Mouse (Mus musculus): ENCODE data around the gene Piezo1. TPM values are rescaled to one million over a fixed set of nuclear protein-coding genes. Genes with fewer than 3 reads are reported as not detected.

The Piezo1 gene
- polyA plus RNA-seq, 1 experiment from 2014 or later: 11.9 TPM

GRCm38 (mm10) chr8:122569996-122570395 is 18.9 kb upstream of the Piezo1 start:
- Histone ChIP-seq H3K4me2 (peak overlapping the region; percentile 84), H3K36me3 (peaks cover 60% of the 10 kb centered on the region), H3K9me3 (no peaks in the 10 kb centered on the region), H3K4me3 (replicated peaks) (0 out of 2 replicates have a peak overlapping the region, but pooled peaks have one; percentile 4), H3K4me1 (replicated peaks) (peaks cover 36% of the 10 kb centered on the region), H3K27me3 (no peaks in the 10 kb centered on the region), H3K9ac (replicated peaks) (no peak overlapping the region), H3K27ac (no peak overlapping the region)
- 97% methylated on average over 16 of the region's 16 CpGs for WGBS
- no peak for ATAC-seq (ENCODE audit: insufficient number of reproducible peaks, insufficient read depth, low FRiP score, low TSS enrichment, low read depth)

GRCm38 (mm10) chr8:122569329-122569728 is 18.2 kb upstream of the Piezo1 start:
- H3K4me1 ChIP-seq (replicated peaks): peaks cover 33% of the 10 kb centered on the region
- ATAC-seq (ENCODE audit: insufficient number of reproducible peaks, insufficient read depth, low FRiP score, low TSS enrichment, low read depth): no peak
- no peaks in the 10 kb centered on the region for H3K27me3 ChIP-seq
- H3K27ac ChIP-seq: peak overlapping the region; percentile 53
- peak overlapping the region; percentile 84 for H3K4me2 ChIP-seq
- H3K36me3 ChIP-seq: peaks cover 53% of the 10 kb centered on the region
- H3K9me3 ChIP-seq: no peaks in the 10 kb centered on the region
- H3K4me3 ChIP-seq (replicated peaks): peak overlapping the region; percentile 92
- H3K9ac ChIP-seq (replicated peaks): peak overlapping the region; percentile 93
- WGBS: 83% methylated on average over 9 of the region's 9 CpGs

DNA sequence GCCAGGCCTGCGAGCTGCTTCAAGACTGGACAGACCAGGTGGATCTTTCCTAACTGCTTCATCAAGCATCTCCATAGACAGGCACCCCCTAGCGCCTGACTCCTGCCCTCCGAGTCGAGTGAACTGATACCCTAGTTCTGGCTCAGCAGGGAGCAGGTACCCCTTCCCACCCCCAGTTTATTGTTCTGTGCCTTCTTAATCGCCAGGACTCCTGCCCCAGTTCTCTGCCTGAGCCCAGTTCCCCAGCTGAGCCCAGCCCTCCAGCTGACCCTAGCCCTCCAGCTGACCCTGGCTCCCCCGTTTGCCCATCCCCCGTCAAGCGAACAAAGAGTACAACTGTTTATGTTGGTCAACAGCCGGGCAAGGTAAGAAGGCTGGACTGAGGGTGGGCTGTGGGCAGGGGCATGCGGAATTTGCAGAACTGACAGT is 17.8 kb upstream of the Piezo1 start:
- Histone ChIP-seq H3K9ac (replicated peaks) (peak overlapping the region; percentile 93), H3K27ac (peak overlapping the region; percentile 53), H3K9me3 (no peaks in the 10 kb centered on the region), H3K36me3 (peaks cover 49% of the 10 kb centered on the region), H3K27me3 (no peaks in the 10 kb centered on the region), H3K4me2 (peak overlapping the region; percentile 84), H3K4me3 (replicated peaks) (peak overlapping the region; percentile 92), H3K4me1 (replicated peaks) (peaks cover 32% of the 10 kb centered on the region)
- no peak for ATAC-seq (ENCODE audit: insufficient number of reproducible peaks, insufficient read depth, low FRiP score, low TSS enrichment, low read depth)
- 9% methylated on average over 10 of the region's 10 CpGs for WGBS

DNA sequence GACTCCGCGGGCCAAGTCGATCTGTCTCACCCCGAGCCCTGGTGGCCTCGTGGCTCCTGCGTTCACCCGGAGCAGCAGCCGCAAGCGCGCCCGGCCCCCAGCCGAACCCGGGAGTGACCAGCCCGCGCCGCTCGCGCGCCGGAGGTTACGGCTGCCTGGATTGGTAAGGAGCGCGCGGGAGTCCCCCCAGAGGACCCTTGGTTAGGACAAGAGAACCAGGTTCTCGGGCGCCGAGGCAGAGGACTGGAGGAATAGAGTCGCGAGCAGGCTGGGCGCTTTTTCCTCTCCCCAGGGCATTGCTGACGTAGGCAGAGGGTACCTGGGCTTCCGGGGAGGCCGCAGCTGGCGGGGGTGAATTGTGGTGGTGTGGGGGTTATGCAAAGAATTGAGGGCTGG is 17.0 kb upstream of the Piezo1 start:
- ATAC-seq (ENCODE audit: insufficient number of reproducible peaks, insufficient read depth, low FRiP score, low TSS enrichment, low read depth): peak; percentile 46
- H3K9me3 ChIP-seq: no peaks in the 10 kb centered on the region
- WGBS: under 1% methylated on average over 34 of the region's 34 CpGs
- peak overlapping the region; percentile 84 for H3K4me2 ChIP-seq
- H3K4me1 ChIP-seq (replicated peaks): peaks cover 32% of the 10 kb centered on the region
- peak overlapping the region; percentile 93 for H3K9ac ChIP-seq (replicated peaks)
- no peaks in the 10 kb centered on the region for H3K27me3 ChIP-seq
- peaks cover 42% of the 10 kb centered on the region for H3K36me3 ChIP-seq
- H3K4me3 ChIP-seq (replicated peaks): peak overlapping the region; percentile 92
- peak overlapping the region; percentile 95 for H3K27ac ChIP-seq

DNA sequence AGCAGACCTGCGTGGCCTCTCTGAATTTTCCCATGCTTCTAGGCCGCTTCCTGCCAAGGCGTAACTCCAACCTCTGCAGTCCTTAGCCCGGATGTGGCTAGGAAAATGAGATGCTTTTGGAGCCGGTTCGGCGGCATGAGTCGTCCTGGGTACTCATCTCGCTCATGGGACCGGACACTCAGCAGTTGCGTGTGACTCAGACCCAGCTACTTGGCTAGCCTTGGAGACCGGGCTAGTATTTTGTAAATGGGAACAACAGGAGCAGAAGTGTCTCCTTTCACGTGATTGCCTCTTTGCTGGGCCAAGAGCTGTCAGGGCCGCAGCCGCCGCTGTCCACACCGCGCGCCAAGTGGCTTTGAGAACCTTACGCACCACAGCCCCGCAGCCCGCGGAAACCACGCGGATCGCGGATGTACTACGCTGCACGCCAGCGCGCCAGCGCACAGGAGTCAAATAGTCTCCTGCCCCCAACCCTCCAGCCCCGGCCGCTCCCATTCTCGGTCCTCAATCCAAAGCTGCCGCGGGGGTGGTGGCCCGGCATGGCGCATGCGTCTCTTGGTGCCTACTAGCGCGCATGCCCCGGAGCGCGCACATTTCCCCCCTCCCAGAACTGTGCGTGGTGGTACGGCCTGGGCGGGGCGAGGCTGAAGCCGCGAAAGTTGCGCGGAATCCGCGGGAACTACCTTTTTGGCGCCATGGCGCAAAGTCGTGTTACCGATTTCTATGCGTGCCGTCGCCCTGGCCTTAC is 16.4 kb upstream of the Piezo1 start, which contains the start of gene Cdt1:
Gene Cdt1 (plus strand): TSS at position 655 of the 748 bp plus-strand sequence.
- Histone ChIP-seq H3K4me1 (replicated peaks) (peaks cover 32% of the 10 kb centered on the region), H3K4me3 (replicated peaks) (peak within 1 kb of the TSS; percentile 92), H3K36me3 (peaks cover 36% of the 10 kb centered on the region), H3K27ac (peak within 1 kb of the TSS; percentile 95), H3K27me3 (no peaks in the 10 kb centered on the region), H3K4me2 (peak within 1 kb of the TSS; percentile 84), H3K9me3 (no peaks in the 10 kb centered on the region), H3K9ac (replicated peaks) (peak within 1 kb of the TSS; percentile 93)
- ATAC-seq (ENCODE audit: insufficient number of reproducible peaks, insufficient read depth, low FRiP score, low TSS enrichment, low read depth): peak; percentile 94
- WGBS: under 1% methylated on average over 62 of the region's 62 CpGs

GRCm38 (mm10) chr8:122566766-122567165 is 15.6 kb upstream of the Piezo1 start:
- H3K27me3 ChIP-seq: no peaks in the 10 kb centered on the region
- peak overlapping the region; percentile 95 for H3K27ac ChIP-seq
- peak overlapping the region; percentile 93 for H3K9ac ChIP-seq (replicated peaks)
- ATAC-seq (ENCODE audit: insufficient number of reproducible peaks, insufficient read depth, low FRiP score, low TSS enrichment, low read depth): no peak
- H3K4me1 ChIP-seq (replicated peaks): peaks cover 29% of the 10 kb centered on the region
- H3K9me3 ChIP-seq: no peaks in the 10 kb centered on the region
- peaks cover 28% of the 10 kb centered on the region for H3K36me3 ChIP-seq
- peak overlapping the region; percentile 92 for H3K4me3 ChIP-seq (replicated peaks)
- WGBS: 60% methylated on average over 6 of the region's 6 CpGs
- H3K4me2 ChIP-seq: peak overlapping the region; percentile 84

DNA sequence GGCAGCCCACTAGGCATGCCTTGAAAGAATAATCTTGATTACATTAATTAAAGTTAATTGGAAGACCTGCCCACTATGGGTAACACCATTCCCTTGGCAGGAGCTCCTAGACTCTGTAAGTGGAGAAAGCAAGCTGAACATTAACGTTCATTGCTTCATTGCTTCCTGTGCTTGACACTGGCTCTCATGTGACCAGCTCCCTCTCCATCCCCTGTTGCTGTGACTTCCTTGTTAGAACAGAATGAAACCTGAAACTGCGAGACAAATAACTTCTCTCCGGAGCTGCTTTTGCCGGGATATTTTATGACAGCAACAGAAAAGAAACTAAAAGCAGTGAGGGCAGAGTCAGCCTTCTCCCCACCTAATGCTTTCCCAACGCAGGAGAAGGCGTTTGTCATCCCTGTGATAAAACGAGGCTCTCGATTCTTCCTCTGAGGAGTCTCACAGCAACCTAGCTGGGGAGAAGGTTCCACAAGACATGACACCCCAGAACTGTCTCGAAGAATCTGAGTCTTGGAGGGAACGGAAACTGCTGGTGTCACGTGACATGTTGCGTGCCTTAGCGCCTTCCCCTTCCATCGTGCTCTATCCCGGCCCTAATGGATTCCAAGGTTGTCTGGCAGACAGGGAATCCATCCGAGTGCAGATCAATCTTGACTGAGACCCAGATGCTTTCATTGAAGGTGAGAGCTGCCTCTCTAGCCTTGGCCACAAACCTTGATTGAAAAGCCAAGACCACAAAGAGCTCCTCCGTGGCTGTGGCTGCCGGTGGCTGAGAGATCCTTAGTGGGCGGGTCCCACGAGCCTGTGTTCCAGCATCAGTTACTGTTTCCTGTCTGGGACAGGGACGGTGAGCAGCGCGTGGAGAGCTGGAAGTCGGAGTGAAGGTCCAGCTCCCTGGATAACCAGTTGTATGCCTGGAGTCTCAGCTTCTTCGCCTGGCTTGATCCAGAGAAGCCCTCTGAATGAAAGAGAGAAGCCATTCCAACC is 13.5 kb upstream of the Piezo1 start:
- Histone ChIP-seq H3K4me1 (replicated peaks) (peaks cover 26% of the 10 kb centered on the region), H3K36me3 (peaks cover 7% of the 10 kb centered on the region), H3K27ac (0 out of 2 replicates have a peak overlapping the region, but pooled peaks have one; percentile 20), H3K4me3 (replicated peaks) (no peak overlapping the region), H3K9me3 (no peaks in the 10 kb centered on the region), H3K27me3 (no peaks in the 10 kb centered on the region), H3K4me2 (no peak overlapping the region), H3K9ac (replicated peaks) (no peak overlapping the region)
- ATAC-seq (ENCODE audit: insufficient number of reproducible peaks, insufficient read depth, low FRiP score, low TSS enrichment, low read depth): no peak
- WGBS: 78% methylated on average over 25 of the region's 25 CpGs

DNA sequence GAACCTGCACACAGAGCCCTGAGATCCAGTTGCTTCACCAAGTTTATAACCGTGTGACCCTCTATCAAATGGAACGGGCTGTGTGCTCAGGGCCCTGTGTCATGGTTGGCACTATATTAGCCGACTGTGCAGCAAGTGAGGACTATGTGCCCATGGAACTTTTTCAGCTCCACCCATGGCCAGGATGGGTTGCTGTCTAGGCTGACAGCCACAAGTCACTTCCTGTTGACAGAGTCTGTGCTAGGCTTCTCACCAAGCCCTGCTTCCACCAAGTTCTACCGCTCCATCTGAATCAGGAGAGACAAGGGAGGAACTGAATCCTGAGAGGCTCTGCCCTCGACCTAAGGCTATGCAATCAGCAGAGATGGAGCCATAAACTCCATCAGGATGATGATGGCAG is 10.1 kb upstream of the Piezo1 start:
- Histone ChIP-seq H3K4me3 (replicated peaks) (no peak overlapping the region), H3K4me1 (replicated peaks) (peaks cover 29% of the 10 kb centered on the region), H3K9me3 (no peaks in the 10 kb centered on the region), H3K9ac (replicated peaks) (no peak overlapping the region), H3K36me3 (no peaks in the 10 kb centered on the region), H3K27ac (no peak overlapping the region), H3K27me3 (no peaks in the 10 kb centered on the region), H3K4me2 (no peak overlapping the region)
- ATAC-seq (ENCODE audit: insufficient number of reproducible peaks, insufficient read depth, low FRiP score, low TSS enrichment, low read depth): no peak
- 80% methylated on average over 5 of the region's 5 CpGs for WGBS

DNA sequence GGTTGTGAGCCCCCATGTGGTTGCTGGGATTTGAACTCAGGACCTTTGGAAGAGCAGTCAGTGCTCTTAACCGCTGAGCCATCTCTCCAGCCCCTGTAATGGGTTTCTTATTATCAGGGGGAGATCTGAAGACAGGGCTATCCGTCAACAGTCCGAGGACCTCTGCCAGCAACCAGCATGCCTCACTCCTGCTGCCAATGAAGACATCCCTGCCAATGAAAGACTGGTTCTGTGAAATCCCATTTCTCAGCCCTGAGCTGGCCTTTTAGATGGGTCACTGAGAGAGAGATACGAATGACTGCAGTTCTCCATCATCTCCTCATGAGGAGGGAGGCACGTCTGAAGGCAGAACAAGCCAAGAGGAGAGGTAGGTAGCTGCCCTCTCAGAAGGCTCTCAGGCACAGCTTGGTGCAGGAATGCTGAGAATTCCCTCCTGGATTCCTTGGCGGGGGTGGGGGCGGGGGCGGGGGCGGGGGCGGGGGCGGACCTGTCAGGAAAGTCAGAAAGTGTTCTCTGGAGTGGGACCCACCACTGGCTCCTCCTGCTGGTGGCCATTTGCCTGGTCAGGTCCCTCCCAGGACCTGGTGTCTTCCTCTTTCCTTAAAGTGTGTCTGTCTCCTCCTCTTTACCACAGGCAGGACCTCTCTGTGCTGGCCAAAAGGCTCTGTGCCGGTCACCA is 7.7 kb upstream of the Piezo1 start:
- Histone ChIP-seq H3K4me3 (replicated peaks) (no peak overlapping the region), H3K27me3 (no peaks in the 10 kb centered on the region), H3K4me1 (replicated peaks) (peaks cover 25% of the 10 kb centered on the region), H3K9ac (replicated peaks) (no peak overlapping the region), H3K36me3 (no peaks in the 10 kb centered on the region), H3K9me3 (no peaks in the 10 kb centered on the region), H3K4me2 (0 out of 2 replicates have a peak overlapping the region, but pooled peaks have one; percentile 5), H3K27ac (peak overlapping the region; percentile 47; the same call in 1 of the 2 replicates)
- ATAC-seq (ENCODE audit: insufficient number of reproducible peaks, insufficient read depth, low FRiP score, low TSS enrichment, low read depth): no peak
- WGBS: 15% methylated on average over 12 of the region's 12 CpGs

GRCm38 (mm10) chr8:122557248-122558038 is 6.3 kb upstream of the Piezo1 start:
- Histone ChIP-seq H3K9ac (replicated peaks) (no peak overlapping the region), H3K4me2 (peak overlapping the region; percentile 9; the same call in 1 of the 2 replicates), H3K9me3 (no peaks in the 10 kb centered on the region), H3K36me3 (no peaks in the 10 kb centered on the region), H3K4me3 (replicated peaks) (no peak overlapping the region), H3K27ac (peak overlapping the region; percentile 58; the same call in 1 of the 2 replicates), H3K4me1 (replicated peaks) (peaks cover 25% of the 10 kb centered on the region), H3K27me3 (no peaks in the 10 kb centered on the region)
- 36% methylated on average over 10 of the region's 10 CpGs for WGBS
- ATAC-seq (ENCODE audit: insufficient number of reproducible peaks, insufficient read depth, low FRiP score, low TSS enrichment, low read depth): no peak

Data from limb, embryonic 12.5 days (tissue).